Mouse (Mus musculus) mesoderm, embryonic 11.5 days (tissue): ENCODE measurements around the gene Dera.

ENCODE experiments used
- DNase-seq: peaks from one replicate; pipeline ENCODE4 v3.0.0-alpha.2; 2012; ENCODE audit warnings: low read depth, low spot score

Gene Dera

DNA sequence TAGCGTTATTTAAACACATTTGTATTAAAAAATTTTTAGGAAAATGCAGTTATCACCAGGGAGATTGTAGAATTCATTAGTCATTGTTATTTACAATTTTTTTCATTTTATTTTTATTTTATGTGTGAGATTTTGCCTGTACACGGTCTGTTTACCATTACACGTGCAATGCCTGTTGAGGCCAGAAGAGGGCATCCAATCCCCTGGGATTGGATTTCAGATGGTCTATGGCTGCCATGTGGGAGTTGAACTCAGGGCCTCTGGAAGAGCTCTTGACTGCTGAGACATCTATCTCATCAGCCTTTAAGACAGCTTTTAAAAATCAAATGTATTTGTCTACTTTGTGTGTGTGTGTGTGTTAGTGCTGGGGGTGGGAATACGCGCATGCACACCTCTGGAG, 2.0 kb downstream of the Dera start:
- DNase-seq: peak; percentile 55

DNA sequence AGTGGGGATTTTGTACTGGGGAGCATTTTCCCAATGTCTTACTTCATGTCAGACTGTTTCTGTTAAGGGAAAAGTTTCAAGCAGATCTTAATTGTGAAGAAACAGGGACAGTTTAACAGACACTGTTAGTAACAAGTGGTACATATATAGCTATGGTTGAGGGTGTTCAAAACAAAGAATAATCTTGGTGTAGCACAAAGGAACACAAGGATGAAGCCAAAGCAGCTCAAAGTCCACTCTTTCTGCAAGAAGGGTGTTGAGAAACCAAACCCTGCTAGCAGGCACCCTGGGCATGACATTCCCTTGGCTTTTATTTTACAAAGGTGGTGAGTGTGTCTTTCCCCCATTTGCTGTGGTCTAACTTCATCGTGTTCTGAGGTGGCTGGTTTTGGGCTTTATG, 3.5 kb downstream of the Dera start:
- no peak for DNase-seq

DNA sequence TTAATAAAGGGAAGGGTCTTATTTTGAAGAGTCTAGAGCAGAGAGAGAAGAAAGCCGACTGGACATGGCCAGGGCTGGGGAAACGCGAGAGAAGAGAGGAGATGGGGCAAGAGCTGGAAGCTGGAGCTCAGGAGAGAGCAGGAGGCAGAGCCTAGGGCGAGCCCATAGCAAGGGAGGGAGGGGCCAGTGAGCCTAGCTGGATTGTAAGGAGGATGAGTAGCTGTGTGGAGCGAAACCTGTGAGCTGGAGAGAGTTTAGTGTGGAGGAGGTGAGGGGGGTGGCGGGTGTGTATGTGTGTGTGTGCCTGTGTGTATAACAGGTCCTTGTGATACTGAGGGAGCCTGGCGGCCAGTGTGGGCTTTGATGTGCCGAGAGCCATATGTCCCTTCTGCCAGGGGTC, 5.3 kb downstream of the Dera start:
- peak; percentile 17 for DNase-seq

DNA sequence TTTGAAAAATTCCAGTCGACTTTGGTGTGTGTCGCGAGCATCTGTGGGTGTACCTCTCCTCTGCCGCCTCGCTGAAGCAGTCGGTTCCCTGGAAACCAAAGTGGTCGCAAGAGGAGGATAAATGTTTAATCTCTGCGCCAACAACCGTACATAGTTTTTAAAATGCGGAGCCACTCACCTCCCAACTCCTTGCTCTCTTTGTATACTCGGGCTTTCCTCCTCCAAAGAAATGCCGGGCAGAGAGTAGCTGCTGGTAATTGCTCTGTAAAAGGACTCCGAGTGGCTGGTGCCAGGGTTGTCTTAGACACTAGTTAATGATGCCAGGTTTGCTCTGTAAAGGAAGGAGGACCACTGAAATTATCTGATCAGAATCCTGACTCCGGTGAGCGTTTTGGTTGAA, 6.6 kb downstream of the Dera start:
- DNase-seq: no peak

DNA sequence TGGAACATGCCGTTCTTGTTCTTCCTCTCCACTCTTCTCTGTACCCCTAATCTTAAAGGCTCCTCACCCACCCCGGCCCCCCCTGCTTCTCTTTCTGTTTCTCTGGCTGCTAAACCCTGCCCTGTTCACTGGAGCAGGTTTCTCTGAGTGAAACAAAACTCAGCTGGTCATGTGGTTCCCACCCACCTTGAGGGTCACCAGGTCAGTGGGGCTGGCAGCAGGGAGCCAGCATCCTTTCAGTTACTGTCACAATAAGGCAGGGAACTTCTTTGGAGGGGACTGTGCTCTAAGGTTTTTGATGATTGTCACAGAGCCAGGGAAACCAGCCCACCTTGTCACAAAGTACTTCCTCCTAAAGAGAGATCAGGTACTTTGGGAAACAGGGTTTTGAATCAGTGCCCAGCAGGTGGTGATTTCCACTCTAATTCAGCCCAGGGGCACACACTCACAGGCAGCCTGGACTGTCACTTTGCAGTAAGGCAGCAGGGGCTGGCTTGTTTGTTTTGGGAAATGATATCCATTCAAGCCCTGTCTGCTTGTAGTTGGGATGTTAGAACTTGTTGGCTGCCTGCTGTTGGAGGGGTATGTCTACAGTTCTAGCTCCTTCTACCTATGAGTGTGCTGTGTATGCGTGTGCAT, 10.3 kb downstream of the Dera start:
- peak; percentile 15 for DNase-seq

DNA sequence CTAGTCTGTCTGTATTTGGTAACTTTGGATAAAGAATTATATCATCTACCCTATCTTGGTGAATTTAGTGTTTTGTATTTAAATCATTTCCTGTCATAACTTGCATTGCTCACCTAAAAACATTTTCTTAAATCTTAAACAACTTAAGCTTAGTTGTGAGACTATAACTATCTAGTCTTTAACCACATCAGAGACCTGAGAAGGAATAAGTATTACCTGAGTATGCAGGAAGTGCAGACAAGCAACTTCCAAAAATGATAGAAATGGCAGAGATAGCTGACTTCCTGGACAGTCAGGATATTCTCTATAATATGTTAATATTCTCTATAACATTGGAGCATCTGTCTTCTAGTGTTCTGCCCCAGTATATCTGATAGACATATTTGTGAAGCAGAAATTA, 11.8 kb downstream of the Dera start:
- no peak for DNase-seq

DNA sequence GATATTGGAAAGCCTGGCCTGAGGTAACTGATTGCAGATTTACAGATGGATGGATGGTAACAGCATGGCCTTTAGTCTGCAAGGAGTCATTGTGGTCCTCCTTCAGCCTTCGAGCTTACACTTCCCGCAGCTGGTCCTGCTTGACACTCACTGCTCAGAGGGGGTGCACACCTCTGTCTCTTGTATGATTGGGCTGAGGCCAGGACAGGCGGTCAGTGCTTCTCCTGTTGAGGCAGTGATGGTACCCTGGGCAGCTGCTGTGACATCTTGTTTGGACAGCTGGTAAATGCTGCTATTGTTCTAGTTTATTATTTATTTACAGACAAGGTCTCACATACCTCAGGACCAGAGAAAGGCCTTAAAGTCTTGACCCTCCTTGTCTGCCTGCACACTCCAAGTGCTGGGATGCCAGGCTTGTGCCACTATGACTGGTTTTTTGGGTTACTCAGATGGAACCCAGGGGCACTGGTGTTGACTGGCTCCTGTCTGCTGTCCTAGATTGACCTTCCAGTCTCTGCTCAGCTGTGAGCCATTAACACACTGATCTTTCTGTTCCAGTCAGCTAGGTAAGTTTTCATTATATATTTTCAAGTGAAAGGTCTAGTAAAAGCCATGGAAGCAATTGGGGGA, 17.4 kb downstream of the Dera start:
- DNase-seq: no peak

DNA sequence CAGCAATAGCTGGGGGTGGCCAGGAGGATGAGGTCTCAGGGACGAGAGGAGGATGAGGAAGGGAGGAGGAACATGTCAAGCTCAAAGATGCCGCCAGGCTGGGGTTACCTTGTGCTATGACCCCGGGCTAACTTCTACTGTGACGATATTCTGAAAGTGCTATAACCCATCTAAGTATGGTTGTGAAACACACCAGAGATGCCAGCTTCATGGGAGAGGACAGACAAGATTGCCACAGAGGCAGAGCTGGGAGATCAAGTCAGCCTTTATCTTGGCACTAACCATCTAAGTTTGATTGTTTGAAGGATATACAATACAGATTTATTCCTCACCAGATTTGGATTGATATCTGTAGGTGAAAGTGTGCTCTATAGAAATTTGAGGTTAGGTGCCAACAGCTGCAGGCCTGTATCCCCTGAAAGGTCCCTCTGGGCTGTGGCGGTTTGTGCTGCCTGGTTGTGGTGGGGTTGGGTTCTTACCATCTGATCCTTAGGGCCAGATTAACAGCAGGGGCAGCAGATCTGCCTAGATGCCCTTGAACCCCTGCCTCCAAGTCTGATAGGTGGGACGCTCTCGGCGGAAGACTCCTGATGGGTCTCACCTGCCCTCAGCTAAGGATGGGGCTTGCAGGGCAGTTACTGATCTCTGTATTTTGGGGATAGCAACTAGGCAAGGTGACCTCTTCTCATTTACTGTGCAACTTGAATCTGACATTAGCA, 18.7 kb downstream of the Dera start:
- no peak for DNase-seq

DNA sequence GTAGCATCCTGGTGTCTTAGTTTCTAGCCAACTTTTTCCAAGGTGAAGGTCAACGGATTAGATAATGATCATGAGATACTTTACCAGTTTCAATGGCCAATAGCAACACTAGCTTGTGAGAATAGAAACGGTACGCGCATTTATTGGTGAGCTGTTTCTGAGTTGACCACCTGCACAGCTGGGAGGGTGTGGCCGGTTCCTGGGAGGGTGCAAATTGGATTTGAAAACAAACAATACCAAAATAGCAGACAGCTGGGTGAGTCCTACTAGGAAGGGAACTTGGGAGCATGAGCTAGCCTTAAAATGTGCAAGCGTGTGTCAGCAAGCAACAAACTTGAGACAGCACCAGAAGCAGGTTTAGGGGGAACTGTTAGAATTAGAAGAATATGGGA, 19.3 kb downstream of the Dera start:
- no peak for DNase-seq

DNA sequence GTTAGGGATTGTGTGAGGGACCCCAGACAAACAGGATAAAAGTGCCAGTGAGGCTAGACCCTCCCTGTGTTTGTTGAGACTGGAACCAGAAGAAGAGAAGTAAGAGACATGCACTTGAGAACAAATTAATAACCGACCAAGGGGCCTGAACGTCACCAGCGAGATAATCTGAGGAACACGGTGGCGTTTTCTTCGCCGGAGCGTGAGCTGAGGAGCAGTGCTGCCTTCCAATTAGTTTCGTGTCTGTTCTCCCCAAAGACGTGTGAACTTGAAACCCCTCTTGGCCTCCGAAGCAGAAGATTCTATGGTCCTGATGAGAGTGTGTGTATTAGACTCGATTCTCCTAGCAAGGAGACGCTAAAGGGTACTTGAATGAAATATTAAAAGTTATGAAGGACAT, 19.8 kb downstream of the Dera start:
- DNase-seq: no peak

DNA sequence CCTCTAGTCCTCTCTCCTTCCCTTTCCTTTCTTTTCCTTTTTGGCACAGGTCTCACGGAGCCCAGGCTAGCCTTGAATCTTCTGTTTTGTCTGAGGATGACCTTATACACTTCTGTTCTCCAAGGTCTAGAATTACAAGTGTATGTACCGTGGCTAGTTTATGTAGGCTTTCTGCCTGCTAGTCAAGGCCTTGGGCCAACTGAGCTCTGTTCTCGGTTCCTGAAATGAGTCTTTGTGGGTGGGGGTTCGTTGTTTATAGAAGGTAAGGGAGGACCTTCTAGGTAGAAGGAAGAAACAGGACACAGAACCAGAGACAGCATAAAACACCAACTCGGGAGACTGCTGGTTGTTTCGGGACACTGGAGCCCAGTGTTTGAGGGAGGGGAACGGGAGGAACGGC, 20.8 kb downstream of the Dera start:
- DNase-seq: no peak

DNA sequence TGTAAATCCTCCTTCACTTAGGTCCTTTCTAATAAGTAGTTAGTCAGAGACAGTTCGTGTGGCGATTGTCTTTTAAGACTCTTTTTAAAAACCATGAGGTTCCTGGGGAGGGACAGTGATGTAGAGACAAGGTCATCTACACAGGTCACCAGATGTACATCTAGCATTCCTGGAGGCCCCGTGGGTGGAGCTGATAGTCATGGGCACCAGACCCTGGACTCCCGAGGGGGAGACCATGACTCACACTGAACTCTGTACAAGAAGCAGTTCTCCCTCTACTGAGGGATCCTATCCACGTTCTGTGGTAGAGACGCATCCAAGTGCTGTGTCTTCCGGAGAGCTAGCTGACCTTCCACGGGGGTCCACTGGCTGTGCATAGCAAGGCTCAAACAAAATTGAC, 22.6 kb downstream of the Dera start:
- DNase-seq: no peak

DNA sequence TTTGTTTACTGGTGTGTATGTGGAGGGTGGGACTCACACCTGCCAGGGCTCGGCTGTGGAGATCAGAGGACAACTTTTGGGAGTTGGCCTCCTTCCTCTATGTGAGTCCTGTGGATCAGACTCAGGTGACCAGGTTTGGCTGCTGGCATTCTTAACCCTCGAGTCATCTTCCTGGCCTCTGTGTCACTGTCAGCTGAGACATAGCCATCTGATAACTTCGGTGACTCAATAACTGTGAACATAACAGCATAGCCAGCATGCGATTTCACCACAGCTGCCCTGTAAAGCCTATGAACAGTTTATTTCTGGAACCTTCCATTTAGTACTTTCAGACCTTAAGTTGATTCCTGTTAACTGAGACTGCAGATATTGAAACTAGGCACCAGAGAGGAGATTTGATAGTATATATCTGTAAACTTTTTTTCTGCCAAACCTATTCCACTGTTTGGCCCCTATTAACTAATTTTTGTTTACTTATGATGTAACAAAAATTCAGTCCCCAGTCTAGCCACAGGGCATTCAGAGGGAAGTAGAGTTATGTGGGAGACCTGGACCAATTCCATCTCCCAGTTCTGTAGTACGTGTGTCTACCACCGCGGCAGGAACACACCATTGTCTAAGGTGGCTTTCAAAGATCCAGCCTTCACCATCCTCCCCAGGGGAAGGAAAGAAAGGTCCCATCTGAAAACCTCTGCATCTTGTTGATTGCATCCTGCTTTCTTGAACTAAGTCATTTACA, 29.7 kb downstream of the Dera start:
- no peak for DNase-seq

DNA sequence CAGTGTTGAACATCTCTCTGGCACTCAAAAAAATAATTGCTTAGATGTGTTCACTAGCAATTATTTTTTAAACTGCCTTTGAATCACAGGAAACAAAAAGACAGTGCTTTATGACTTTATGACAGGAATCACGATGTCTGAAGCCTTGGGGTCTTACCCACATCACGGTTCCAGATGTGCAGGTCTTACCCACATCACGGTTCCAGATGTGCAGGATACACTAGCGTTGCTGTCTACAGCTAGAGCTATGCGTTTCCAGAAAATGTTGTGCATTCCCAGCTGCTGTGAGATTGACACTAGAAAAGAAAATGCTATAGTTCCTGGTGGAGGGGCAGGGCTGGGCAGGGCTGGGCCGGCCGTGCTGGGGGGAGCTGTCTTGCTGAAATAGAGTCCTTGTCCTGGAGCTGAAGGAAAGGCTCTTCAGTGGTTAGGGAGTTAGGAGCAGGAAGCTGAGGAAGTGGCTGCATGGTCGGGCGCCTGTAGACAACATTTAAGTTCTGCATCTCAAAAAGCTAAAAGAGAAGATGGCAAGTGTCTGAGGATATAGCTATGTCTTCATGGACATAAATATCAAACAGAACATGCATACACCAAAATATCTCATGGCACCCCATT, 34.7 kb downstream of the Dera start:
- peak; percentile 50 for DNase-seq

DNA sequence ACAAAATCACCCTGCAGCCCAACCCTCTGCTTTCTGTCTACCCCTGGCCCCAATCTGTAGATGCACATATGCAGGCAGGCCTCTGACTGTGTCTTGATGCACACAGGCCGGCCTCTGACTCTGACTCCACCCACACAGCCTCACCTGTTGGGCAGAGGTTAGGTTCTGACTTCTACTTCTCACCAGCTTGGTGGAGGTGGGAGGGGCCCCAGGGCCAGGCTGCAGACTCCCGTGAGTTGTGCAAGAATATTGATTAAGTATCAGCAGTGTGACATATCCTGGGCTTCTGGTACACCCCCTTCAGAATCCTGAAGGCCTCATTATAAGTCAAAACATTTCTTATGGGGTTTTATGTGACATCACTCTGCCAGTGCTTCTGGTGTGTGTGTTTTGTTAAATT, 35.3 kb downstream of the Dera start:
- no peak for DNase-seq

DNA sequence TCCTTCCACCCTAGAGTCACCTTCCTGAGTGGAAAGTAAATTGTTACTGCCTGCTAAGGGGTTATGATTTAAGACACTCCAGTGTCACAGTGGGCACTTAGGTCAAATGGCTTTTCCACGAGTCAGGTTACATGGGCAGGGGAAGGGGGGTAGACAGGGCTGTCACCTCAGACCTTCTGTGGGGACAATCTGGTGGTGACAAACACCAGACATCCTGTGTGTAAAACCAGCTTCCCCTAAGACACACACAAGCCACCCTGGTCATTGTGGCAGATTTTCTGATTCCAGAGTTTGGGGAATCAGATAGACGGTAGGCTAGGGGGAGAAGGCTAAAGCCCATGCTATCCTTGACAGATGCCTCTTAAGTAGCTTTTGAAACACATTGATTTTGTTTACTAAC, 41.1 kb downstream of the Dera start:
- no peak for DNase-seq

DNA sequence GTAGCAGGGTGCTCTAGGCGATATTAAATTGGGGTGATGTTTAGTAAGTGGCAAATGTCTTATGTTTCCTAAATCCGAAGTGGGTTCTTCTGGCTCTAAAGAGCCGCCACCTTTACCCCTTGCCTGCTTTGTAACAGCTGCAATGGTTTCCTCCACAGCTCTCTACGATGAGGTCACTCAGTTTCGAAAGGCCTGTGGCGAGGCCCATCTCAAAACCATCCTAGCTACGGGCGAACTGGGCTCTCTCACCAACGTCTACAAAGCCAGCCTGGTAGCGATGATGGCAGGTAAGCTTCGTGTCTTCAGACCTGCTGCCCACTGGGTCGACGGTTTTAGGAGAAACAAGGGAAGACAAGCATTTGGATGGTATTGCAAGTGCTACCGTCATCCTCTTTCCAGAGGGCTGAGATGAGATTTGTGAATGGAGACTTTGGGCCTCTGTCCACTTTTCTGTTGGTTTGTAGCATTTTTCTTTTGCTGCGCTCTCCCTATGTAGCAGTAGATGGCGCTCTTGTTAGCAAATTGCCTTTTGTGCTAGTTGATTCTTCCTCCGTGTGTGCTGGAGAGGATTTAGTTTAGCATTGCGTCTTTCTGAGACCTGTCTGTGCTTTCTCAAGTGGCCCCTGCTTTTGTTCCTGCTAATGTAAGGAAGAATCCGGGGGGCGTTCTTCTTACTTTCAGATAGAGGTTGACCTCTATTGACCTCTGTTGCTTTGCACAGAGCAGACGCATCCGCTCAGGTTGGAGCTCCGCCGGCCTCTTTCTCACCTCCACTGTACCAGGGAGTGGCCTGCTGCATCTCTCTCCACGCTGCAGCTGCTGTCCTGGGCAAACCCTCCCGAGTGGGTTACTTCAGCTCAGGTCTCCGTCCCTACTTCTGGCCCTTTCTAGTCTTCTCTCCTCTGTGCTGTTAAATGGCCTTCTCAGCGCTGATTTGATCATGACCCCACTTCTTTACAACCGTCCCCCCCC, 42.5 kb downstream of the Dera start:
- peak; percentile 54 for DNase-seq

DNA sequence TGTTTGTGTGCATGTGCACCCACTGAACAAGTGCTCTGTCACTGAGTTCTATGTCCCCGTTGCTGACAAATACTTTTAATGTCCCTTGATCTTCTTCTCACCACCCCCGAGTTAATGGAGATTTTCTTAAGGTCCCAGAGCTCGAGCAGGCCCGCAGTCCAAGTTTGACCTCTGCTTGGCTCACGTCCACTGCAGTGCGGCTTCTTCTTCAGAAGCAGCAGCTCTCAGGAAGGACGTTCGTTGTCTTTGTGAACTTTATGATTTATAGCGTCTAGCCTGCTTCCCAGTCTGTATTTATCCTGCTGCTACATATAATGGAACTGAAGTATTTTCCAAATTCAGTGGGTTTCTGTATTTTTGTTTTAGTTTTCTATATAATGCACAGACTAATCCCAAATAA, 44.9 kb downstream of the Dera start:
- DNase-seq: no peak

DNA sequence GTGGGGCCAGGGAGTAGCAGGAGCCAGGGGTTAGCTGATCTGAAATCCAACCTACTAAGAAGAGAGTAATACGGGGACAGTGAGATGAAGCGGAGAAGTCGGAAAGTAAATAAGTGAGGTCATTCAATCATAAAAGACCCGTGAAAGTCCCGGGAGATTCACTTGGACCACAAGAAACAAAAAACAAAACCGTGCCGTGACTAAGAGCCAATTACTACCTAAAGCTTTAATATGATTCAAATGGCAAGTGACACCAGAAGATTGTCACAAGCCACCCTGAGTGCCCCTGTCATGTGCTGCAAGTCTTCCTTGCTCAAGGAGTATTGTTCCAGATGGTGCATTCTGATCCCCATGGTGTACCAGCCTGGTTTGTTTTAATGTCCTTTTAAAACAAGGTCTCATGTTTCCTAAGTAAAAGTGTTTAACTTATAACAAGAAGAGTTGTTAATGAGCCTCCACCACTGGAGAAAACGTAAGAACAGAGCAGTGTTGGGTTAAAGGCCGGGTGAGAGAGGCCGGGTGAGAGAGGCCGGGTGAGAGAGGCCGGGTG, 49.2 kb downstream of the Dera start:
- DNase-seq: no peak

DNA sequence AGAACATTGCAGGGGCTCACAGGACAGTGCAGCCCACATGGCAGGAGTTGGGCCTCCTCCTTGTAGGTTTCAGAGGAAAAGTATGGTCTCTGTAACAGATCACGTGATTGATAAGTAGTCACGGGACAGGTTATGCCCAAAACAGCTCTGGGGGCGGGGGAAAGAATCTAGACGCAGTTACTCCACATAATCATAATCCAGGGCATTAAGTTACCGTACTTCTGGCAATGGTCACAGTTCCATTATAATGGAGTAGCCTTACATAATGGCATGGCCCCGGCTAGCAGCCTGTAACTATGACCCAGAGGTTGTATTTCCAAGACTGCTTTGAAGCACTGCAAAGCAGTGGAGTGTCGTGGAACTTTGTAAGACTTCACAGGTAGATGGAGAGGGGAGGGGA, 49.8 kb downstream of the Dera start:
- no peak for DNase-seq

DNA sequence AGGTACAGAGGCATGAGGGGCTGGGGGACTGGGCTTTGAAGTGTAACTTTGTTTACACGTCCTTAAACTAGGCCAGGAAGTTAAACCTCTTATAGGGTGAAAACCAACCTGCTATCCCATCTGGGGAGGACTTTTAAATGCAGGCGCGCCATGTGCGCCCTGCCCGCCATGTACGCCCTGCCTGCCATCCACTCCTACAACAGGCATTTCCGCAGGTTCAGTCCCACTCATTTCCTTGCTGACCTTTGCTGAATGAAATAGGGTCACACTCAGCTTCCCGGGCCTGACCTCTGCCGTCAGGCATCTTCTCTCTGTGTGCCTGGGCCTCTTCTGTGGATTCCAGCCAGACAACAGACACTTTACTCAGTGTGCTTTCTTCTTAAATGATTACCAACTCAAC, 50.3 kb downstream of the Dera start:
- no peak for DNase-seq
